Mouse (Mus musculus) right cerebral cortex, postnatal 4 days (tissue): ENCODE results near the gene Clca3a2.
A peak's percentile ranks its signal among the peaks of the same experiment; 100 is the strongest.
"Not testable (repeated sequence)": the region's sequence is repeated elsewhere in the genome, so short reads cannot be mapped to it uniquely, and the experiment has no call there.

Experiments
- DNase-seq: peaks from one replicate; pipeline ENCODE4 v3.0.0-alpha.2; 2022

Gene Clca3a2

DNA sequence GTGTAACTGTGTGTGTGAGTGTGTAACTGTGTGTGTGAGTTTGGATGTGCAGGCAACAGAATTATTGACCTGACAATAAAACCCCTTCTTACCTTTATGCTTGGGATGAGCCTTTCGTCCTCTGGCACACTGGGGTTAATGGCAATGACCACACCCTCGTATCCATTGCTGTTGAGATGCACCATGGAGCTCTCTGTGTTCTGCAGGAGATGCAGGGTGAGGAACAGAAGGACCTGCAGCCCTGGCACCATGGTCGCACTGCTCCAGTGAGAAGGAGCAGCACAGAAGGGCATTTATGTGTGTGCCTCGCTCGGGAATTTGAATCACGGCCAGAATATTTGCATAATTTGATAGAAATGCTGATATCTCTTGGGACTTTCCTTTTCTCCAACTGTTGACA, at the start of gene Clca3a2:
TSS of gene Clca3a2 (minus strand) at position 276 of the 400 bp plus-strand sequence.
- not testable (repeated sequence) for DNase-seq

DNA sequence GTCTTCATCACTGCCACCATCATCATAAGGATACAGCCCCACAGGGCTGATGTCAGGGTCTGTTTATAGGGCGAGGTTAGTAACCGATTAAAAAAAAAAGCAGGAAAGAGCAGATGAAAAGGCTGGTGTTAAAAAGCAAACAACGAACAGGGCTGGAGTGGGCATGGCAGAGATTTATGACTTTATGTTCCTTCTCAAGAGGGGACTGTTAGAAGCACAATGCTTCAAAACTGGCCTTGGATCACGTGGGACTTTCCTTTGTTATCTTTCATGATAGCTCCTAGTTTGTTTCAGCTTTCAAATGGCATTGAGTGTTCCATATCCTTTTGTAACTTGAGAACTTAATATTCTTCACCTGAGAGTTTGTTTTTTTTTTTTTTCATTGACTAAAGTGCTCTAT, 30.3 kb upstream of the Clca3a2 start:
- no peak for DNase-seq

DNA sequence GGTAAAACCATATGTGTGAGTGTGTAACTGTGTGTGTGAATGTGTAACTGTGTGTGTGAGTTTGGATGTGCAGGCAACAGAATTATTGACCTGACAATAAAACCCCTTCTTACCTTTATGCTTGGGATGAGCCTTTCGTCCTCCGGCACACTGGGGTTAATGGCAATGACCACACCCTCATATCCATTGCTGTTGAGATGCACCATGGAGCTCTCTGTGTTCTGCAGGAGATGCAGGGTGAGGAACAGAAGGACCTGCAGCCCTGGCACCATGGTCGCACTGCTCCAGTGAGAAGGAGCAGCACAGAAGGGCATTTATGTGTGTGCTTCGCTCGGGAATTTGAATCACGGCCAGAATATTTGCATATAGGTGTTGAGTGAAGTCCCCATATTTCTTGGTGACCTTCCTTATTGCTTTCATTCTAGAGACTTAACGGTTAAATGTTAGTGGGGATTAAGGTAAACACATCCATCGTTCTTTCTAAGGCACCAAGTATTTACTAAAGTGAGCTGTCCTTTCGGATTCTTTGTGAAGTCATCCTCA, 29.8 kb upstream of the Clca3a2 start, which contains the start of gene Clca3b:
TSS of gene Clca3b (minus strand) at position 344 of the 543 bp plus-strand sequence.
- DNase-seq, result not testable (repeated sequence)

DNA sequence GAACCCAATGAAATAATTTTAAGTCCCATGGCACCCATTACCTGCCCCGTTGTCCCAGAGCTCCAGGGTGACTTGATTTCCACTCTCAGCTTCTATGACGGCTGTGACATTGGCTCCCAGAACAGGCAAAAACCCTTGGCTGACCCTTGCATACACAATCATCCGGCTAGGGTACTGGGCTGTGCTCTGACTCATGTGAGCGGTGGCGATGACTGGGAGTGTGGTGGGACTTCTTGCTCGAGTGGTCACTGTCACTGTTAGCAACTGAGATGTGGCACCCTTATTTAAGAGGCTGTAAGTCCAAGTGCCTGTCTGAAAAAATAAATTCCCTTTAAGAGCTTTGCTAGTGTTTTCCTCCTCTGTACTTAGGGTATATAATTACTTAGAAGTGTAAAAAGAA, 8.0 kb upstream of the Clca3a2 start:
- DNase-seq, result no peak

DNA sequence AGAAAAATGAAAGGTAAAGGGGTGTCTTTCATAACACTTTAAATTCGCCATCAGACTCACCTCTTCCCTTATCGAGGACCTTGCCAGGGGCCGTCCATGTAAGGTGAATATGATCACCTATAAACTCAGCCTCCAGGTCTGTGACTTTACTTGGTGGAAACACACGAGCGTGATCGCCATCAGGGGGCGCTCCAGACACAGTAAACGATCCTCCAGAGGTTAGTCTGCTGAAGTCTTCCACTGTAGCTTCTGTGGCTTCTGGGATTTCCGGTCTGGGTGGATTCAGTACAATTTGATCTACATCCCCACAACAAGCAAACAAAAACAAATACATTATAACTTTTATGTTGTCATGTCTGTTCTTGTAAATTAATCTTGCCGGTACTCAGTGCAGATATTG, 5.9 kb upstream of the Clca3a2 start:
- DNase-seq, result peak; percentile 94

DNA sequence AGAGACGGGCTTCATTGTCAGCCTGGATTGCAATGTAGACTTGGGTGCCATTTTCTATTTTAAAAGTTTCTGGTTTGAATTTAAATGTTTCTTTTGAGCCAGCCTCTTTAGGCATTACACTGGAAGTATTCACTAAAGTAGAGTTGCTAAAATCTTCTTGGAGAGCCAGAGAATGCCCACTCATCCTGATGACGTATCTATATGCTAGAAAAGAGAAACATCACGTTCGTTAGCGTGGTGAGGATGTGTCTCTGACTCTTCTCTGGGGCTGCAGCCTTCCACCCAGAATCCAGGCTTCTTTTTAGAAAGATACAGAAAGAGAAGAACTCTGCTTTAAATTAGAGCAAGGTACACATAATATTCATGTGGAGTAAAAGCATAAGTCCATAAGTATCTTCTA, 4.0 kb upstream of the Clca3a2 start:
- DNase-seq, result no peak

DNA sequence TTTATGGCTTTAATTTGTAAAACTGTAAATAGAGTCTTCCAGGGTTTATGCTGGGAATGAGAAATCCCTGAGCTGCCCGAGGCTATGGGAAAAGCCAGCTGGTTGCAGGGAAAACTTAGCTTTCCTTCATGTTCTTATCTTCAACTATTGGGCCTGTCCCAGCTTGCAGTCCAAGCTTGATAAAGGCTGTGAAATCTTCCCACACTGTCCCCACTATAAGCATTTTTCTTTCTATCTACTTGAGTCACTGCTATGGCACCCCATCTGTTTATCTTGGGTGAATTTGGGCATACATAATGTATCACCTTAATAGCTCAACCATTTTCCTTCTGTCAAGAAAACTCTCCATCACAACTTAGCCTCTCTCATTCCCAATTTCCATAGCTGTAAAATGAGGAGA, 1.3 kb upstream of the Clca3a2 start:
- no peak for DNase-seq

DNA sequence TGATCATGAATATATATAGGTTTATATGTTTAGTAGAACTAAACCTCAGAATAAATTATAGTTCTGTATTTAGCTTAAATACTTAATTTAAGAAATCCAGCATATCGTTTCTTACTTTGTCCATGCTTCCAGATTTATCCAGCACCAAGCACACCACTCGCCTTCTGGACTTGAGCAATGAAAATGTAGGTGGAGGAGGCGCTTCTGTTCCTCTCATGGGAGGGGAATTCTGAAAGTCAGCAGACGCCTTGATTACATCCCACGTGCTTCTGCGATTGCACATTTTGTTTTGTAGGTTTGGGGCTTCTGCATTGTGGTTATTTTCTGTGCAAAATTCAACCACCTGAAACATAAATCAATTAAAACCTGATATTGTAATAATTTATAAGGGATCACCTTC, 6.0 kb downstream of the Clca3a2 start:
- not testable (repeated sequence) for DNase-seq

DNA sequence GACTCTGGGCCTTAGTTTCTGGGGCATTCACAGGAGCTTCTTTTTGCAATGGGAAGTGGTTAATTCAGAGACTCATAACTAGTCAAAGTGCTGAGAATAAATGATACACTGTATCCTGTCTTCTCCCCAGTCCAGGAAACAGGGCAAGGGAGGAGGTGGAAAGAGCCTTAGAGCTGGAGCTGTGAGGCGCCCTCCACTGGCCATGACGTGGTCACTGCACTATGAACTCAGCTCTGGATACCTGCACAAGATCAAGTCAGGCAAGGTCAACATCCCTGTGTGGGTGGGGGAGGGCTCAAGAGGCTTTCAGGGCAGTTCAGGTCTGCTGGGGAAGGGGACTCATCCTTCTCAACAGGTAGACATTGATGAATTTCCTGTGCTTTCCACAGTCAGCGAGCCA, 7.5 kb downstream of the Clca3a2 start:
- no peak for DNase-seq

DNA sequence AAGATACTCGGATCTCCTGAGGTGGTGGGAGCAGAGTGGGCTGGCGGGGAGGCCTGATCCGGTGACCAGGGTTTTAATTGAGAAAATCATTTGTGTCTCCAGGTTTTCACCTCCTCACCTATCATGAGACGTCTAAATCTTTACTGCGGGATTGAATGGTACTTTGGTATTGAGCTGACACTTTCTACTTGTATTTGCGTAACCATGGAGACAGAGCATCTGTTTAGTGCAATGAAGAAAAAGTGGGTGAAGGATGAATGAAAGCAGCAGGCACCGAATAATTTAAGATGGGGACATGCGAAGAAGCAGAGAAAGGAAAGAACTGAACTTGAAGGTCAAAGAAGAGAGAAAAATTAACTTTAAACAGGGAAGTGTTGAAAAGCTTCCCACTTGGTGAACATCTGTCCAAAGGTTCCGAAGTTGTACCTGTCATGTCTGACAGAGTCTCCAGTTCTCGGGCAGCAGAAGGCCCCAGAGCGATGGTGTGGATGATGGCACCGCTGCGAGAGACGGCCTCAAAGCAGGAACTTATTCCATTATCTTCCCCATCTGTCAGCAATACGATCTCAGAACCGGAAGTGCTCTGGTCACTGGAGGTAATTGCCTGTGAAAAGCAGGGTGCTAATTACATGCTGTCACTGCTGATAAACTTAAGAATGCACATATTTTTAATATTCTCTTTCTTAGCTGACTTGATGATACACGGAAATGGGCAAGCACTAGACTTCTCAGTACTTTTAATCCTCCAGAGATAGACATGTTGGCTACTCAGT, 11.0 kb downstream of the Clca3a2 start:
- not testable (repeated sequence) for DNase-seq

DNA sequence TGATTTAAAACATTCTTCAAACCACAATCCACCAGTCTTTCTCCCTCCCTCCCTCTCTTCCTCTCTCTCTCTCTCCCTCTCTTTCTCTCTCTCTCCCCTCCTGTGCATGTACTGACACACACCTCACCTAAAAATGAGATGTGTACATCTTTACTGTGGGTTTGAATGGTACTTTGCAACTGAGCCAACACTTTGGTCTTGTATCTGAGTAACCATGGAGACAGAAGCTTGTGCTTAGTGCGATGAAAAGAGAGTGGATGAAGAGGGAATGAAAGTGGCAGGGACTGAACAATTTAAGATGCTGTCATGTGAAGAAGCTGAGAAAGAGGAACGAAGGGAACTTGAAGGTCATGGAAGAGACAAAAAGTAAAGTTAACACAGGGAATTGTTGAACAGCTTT, 12.7 kb downstream of the Clca3a2 start:
- not testable (repeated sequence) for DNase-seq

DNA sequence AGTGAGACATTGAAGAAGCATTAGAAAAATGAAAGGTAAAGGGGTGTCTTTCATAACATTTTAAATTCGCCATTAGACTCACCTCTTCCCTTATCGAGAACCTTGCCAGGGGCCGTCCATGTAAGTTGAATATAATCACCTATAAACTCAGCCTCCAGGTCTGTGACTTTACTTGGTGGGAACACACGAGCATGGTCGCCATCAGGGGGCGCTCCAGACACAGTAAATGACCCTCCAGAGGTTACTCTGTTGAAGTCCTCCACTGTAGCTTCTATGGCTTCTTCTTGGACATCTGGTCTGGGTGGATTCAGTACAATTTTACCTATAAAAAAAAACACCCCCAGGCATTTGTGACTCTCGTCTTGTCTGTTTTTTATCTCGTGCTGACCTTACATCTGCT, 17.4 kb downstream of the Clca3a2 start:
- peak; percentile 17 for DNase-seq

DNA sequence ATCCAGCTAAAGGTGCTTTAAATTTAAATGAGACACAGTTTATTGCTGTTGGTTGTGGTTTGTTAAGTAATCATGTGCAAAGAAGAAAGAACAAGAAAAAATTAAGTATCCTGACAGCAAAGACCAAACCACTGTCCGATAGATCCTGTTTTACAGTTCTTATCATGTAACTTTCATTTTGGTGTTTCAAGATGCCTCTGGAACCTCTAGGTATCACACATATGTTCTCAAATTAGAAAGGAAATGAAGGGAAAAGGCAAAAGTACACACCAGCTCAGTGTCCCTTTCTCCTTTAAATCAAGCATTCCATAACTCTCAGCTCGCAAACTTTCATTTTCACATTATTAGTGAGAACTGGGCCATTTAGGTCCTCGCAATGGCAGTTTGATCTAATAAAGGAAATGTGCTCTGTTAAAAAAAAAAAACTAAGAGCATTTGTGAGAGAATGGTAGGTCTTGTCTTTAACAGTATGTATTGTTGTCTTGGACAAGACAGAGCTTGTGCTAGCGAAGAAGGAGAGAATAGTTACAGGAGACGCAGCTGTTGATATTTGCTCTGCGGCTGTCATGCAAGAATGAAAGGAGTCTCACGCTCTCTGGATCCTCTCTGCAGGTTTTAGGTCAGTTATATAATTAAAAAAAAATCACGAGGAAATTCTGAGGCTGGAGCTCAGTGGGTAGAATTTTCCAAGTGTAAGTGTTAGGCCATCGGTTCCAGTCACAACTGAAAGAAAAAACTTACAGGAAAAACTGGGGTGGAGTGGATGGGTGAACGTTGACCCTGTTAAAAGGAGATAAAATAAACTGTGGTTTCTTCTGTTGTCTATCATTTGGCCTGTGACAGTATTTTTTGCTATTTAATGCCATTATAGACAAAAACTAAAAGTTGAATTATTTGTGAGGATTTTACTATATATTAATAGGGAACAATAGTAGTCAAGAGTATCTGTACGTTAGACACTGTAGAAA, 33.8 kb downstream of the Clca3a2 start:
- DNase-seq, result no peak

DNA sequence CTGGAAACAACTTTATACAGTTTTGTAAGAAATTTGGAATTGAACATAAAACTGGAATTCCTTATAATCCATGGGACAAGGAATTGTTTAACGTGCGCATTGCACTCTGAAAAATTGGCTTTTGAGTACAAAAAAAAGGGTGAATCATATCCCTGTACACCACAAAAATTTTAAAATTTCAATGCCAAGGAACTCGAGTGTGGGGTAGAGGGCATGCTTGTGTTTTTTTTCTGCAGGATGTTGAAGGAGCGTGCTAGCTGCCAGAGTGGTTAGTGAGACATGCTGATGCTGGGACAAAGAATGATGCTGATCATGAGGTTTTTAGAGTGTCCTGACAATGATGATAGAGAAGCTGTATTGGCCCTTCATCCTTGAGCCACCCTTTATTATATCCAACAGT, 54.1 kb downstream of the Clca3a2 start:
- no peak for DNase-seq

DNA sequence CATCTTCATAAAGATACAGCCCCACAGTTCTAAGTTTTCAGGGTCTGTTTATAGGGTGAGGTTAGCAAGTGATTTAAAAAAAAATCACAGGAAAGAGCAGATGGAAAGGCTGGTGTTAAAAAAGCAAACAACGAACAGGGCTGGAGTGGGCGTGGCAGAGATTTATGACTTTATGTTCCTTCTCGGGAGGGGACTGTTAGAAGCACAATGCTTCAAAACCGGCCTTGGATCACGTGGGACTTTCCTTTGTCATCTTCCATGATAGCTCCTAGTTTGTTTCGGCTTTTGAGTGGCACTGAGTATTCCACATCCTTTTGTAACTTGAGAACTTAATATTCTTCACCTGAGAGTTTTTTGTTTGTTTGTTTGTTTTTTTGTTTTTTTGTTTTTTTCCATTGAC, 57.8 kb downstream of the Clca3a2 start:
- no peak for DNase-seq

DNA sequence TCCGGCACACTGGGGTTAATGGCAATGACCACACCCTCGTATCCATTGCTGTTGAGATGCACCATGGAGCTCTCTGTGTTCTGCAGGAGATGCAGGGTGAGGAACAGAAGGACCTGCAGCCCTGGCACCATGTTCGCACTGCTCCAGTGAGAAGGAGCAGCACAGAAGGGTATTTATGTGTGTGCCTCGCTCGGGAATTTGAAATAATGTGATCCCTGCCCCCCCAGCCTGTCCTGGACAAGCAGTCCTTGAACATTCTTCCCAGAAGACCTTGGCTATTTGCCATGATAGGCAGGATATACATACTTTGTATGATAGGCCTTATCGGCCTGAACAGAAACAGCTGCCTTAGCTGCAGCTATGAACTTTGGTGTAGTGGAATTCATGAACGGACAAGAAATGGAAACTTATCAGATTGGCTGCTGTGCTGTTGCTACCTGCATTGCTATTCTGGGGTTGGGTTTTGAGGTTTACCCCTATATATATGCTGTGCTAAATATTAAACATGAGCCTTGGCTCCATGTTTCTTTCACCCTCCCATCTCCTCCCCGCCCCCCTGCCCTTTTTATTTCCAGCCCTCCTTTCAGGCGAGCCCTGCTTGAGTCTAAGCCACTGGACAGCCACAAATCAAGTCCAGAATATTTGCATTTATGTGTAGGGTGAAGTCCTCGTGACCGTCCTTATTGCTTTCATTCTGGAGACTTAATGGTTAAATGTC, 58.5 kb downstream of the Clca3a2 start, which contains the start of gene Clca3a1:
TSS of gene Clca3a1 (minus strand) at position 386 of the 718 bp plus-strand sequence.
- DNase-seq, result no peak

DNA sequence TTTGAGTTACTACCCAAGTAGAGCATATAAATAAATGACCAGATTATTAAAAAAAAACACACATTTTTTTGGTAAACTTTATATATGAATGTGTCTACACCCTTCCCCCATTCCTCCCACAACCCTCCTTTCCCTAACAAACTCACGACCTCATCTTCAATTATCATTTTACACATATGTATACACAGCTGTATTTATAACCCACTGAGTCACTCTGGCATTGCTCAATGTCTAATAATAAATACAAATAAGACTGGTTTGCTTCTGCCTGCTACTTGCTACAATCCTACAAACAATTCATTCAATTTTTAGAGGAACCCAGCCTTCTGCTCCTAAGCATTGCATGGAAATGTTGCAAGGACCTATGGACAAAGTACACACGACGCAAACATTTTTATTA, 59.6 kb downstream of the Clca3a2 start:
- no peak for DNase-seq

DNA sequence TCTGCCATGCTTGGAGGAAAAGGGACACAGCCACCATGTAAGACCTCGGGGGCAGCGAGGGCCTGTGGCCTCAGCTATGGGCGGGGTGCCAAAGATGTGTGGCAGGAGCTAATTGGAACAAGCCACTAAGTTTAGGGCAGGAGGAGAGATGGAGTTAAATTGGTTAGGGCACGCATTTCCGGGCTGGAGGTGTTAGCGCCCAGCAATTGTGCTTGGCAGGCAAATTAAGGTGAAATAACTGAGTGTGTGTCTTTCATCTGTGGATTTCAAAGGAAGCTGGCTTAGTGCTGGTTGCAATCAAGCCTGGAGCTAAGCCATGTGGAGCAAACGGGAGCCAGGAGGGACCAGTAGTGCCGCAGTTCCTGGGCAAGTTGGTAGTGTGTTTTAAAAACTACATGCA, 63.2 kb downstream of the Clca3a2 start:
- peak; percentile 37 for DNase-seq

DNA sequence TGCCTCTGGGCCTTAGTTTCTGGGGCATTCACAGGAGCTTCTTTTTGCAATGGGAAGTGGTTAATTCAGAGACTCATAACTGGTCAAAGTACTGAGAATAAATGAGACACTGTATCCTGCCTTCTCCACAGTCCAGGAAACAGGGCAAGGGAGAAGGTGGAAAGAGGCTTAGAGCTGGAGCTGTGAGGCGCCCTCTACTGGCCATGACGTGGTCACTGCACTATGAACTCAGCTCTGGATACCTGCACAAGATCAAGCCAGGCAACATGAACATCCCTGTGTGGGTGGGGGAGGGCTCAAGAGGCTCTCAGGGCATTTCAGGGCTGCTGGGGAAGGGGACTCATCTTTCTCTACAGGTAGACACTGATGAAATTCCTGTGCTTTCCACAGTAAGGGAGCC, 66.2 kb downstream of the Clca3a2 start:
- DNase-seq, result no peak

DNA sequence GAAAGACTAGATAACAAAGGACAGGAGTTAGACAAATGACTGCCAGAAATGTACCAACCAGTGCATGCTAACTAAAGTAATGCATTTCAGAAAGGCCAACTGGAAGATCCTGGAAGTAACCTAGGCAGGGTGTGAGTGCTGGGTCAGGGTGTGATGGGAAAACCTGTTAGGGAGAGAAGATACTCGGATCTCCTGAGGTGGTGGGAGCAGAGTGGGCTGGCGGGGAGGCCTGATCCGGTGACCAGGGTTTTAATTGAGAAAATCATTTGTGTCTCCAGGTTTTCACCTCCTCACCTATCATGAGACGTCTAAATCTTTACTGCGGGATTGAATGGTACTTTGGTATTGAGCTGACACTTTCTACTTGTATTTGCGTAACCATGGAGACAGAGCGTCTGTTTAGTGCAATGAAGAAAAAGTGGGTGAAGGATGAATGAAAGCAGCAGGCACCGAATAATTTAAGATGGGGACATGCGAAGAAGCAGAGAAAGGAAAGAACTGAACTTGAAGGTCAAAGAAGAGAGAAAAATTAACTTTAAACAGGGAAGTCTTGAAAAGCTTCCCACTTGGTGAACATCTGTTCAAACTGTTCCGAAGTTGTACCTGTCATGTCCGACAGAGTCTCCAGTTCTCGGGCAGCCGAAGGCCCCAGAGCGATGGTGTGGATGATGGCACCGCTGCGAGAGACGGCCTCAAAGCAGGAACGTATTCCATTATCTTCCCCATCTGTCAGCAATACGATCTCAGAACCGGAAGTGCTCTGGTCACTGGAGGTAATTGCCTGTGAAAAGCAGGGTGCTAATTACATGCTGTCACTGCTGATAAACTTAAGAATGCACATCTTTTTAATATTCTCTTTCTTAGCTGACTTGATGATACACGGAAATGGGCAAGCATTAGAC, 70.0 kb downstream of the Clca3a2 start:
- not testable (repeated sequence) for DNase-seq

DNA sequence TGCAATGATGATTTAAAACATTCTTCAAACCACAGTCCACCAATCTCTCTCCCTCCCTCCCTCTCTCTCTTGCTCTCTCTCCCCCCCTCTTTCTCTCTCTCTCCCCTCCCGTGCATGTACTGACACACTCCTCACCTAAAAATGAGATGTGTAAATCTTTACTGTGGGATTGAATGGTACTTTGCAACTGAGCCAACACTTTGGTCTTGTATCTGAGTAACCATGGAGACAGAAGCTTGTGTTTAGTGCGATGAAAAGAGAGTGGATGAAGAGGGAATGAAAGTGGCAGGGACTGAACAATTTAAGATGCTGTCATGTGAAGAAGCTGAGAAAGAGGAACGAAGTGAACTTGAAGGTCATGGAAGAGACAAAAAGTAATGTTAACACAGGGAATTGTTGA, 71.6 kb downstream of the Clca3a2 start:
- not testable (repeated sequence) for DNase-seq
